Mouse (Mus musculus) kidney, embryonic 15.5 days (tissue): ENCODE measurements around the gene Fam198b. TPM values are rescaled to one million over a fixed set of nuclear protein-coding genes. Genes with fewer than 3 reads are reported as not detected.

Experiments used
- ATAC-seq: fragments of 200-750 bp; cut with Nextera tagmentation; replicated peaks from 2 replicates; pipeline ENCODE4 v1.8.0; 2017; ENCODE audit warnings: moderate TSS enrichment; ENCODE audit not compliant: low FRiP score
- H3K27ac ChIP-seq: fragments of 300-500 bp; sonication (generic); 2 replicates; pipeline ENCODE4 v1.5.1; 2015; ENCODE audit warnings: mild to moderate bottlenecking, inconsistent platforms
- H3K27me3 ChIP-seq: fragments of 300-500 bp; sonication (generic); 2 replicates; pipeline ENCODE4 v1.6.1; 2015; ENCODE audit warnings: inconsistent platforms
- H3K36me3 ChIP-seq: fragments of 300-500 bp; sonication (generic); 2 replicates; pipeline ENCODE4 v1.6.1; 2015; ENCODE audit warnings: inconsistent platforms
- H3K4me1 ChIP-seq: fragments of 300-500 bp; sonication (generic); 2 replicates; pipeline ENCODE4 v1.6.1; 2015; ENCODE audit warnings: inconsistent platforms
- H3K4me2 ChIP-seq: fragments of 300-500 bp; sonication (generic); 2 replicates; pipeline ENCODE4 v1.6.1; 2015; ENCODE audit warnings: moderate library complexity, mild to moderate bottlenecking, inconsistent platforms
- H3K4me3 ChIP-seq: fragments of 300-500 bp; sonication (generic); replicated peaks from 2 replicates; pipeline ENCODE4 v1.5.1; 2015; ENCODE audit warnings: mild to moderate bottlenecking, inconsistent platforms
- H3K9ac ChIP-seq: fragments of 300-500 bp; sonication (generic); 2 replicates; pipeline ENCODE4 v1.6.1; 2015; ENCODE audit warnings: mild to moderate bottlenecking, inconsistent platforms
- H3K9me3 ChIP-seq: fragments of 300-500 bp; sonication (generic); replicated peaks from 2 replicates; pipeline ENCODE4 v1.6.1; 2016; ENCODE audit warnings: inconsistent platforms
- WGBS: fragments of 180-500 bp; shearing (Covaris S2); methylation state at CpG from one replicate; pipeline ENCODE4 v1.1.7; 2015; ENCODE audit warnings: mixed read lengths; 5-methylcytosine and 5-hydroxymethylcytosine counted together
- polyA plus RNA-seq: library from polyadenylated mRNA; unstranded; fragments of >200 nt; fragmentation: Nextera tagmentation; extraction: Ambion mirVana; gene quantifications from 2 replicates; pipeline ENCODE4 v1.2.1, GENCODE M21; 2015

Fam198b gene
- polyA plus RNA-seq = 13.4 and 14.7 TPM in 2 replicates

DNA sequence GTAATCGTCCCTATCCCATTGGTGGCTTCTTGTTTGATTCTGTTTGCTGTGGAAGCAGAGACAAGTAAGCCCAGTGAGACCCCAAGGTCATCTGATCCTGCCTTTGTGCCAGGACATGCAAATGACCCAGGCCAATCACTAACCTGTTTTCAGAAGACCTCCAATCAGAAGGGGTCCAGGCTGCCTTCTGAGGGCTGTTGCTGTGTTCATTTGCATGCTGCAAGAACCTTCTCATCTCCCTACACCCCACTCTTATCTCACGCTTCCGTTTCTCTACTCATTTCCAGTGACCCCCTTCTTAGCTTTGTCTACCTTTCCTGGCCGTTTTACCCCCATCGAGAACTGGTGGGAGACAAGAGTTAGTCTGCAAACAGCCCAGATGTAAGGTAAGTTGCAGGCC is at the start of gene Fam198b:
Gene Fam198b, plus strand, starts transcription at position 229 of the 400 bp plus-strand sequence.
- Histone ChIP-seq H3K9me3 (no peaks in the 10 kb centered on the region), H3K27me3 (no peaks in the 10 kb centered on the region), H3K9ac (no peak within 1 kb of the TSS), H3K27ac (peak within 1 kb of the TSS; percentile 71), H3K4me1 (peaks cover 29% of the 10 kb centered on the region), H3K4me2 (peak within 1 kb of the TSS; percentile 51), H3K36me3 (no peaks in the 10 kb centered on the region), H3K4me3 (peak within 1 kb of the TSS; percentile 31)
- no peak; the same call in 1 of the 2 replicates for ATAC-seq
- 39% methylated on average over 5 of the region's 5 CpGs for WGBS

DNA sequence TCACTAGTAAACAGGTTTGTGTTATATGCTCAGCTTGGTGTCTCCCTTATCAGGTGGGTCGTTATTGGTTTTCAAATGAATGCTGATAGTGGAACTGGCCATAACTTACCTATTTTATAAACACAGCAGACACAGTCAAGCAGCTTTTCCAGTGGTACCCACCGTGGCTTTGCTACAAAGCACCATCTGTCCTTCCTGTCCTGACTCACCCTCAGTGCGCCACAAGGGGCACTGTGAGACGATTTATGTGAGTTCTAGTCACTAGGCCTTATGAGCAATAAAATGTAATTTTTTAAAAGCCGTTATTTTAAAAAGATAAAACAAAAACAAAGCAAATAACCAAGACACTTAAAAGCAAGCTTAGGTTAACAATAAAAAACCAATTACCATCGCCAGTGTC is 45.6 kb upstream of the Fam198b start:
- H3K4me2 ChIP-seq = no peak overlapping the region
- WGBS = 61% methylated on average over 6 of the region's 6 CpGs
- H3K4me3 ChIP-seq = no peak overlapping the region
- H3K36me3 ChIP-seq = no peaks in the 10 kb centered on the region
- H3K27ac ChIP-seq = no peak overlapping the region
- ATAC-seq = no peak
- 0 out of 2 replicates have a peak, but pooled peaks cover 6% of the 10 kb centered on the region for H3K4me1 ChIP-seq
- no peak overlapping the region for H3K9ac ChIP-seq
- H3K9me3 ChIP-seq = no peaks in the 10 kb centered on the region
- H3K27me3 ChIP-seq = no peaks in the 10 kb centered on the region

DNA sequence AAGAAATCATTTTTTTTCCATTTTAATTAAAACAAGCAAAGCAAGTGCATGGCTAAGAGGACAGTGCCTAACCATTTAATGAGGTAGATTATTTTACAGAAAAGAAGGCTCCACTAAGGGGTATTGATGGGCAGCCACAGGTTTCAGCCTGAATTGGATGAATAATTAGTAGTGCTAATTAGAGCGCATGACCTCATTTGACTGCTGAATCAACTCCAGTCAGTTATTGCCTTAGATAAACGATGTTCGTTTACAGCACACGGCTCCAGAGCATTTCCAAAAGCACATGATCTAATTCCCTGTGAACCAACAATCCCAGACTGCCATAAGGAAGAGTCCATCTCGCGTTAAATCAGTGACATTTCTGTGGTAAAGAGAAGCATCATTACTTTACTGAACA is 42.9 kb upstream of the Fam198b start:
- Histone ChIP-seq H3K9ac (no peak overlapping the region), H3K4me1 (0 out of 2 replicates have a peak, but pooled peaks cover 6% of the 10 kb centered on the region), H3K27me3 (no peaks in the 10 kb centered on the region), H3K36me3 (no peaks in the 10 kb centered on the region), H3K27ac (no peak overlapping the region), H3K4me3 (peak overlapping the region; percentile 56), H3K4me2 (peak overlapping the region; percentile 71), H3K9me3 (no peaks in the 10 kb centered on the region)
- 67% methylated on average over 6 of the region's 6 CpGs for WGBS
- ATAC-seq = no peak

DNA sequence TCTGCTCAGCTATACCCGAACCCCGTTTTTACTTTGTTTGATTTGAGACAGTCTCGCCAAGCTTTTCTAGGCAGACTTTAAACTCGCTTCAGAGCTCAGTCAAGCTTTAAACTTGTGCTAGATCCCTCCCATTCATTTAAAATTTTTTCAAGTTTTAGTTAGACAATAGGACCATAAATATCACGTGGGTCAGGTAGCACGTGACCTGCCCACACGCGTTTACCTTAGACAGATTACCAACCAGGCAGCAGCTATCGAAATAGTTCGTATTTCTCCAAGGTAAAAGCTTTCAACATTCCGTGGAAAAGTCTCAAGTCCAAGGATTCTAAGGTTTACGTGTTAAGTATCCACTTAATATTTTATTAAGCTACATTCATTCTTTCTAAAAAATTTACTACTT is 42.2 kb upstream of the Fam198b start:
- H3K9ac ChIP-seq = peak overlapping the region; percentile 51
- H3K27ac ChIP-seq = peak overlapping the region; percentile 81
- 0 out of 2 replicates have a peak, but pooled peaks cover 6% of the 10 kb centered on the region for H3K4me1 ChIP-seq
- no peaks in the 10 kb centered on the region for H3K27me3 ChIP-seq
- no peaks in the 10 kb centered on the region for H3K36me3 ChIP-seq
- peak overlapping the region; percentile 71 for H3K4me2 ChIP-seq
- H3K4me3 ChIP-seq = peak overlapping the region; percentile 56
- ATAC-seq = peak; percentile 88
- 8% methylated on average over 12 of the region's 12 CpGs for WGBS
- H3K9me3 ChIP-seq = no peaks in the 10 kb centered on the region

DNA sequence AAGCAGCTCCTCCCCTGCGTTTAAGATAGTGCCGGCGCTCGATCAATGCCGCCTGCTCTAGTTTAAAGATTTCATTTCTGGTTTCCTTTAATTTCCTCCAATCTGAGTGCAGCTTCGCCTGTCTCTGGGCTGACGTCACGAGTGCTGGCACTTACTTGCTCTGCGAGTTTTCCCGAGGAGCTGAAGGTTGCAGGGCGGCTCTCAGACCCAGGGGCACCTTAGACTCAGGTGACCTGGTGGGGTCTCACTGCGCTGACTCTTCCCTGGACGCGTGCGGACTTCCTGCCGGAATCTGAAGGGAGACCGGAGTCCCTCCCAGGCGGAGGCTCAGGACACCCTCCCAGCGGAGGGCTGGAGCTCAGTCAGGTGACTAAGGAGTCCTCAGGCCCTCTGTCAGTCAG is 41.7 kb upstream of the Fam198b start:
- H3K4me2 ChIP-seq = peak overlapping the region; percentile 71
- 0 out of 2 replicates have a peak, but pooled peaks cover 6% of the 10 kb centered on the region for H3K4me1 ChIP-seq
- H3K9ac ChIP-seq = peak overlapping the region; percentile 51
- H3K27ac ChIP-seq = peak overlapping the region; percentile 81
- no peaks in the 10 kb centered on the region for H3K36me3 ChIP-seq
- peak overlapping the region; percentile 56 for H3K4me3 ChIP-seq
- peak; percentile 92 for ATAC-seq
- under 1% methylated on average over 19 of the region's 19 CpGs for WGBS
- no peaks in the 10 kb centered on the region for H3K27me3 ChIP-seq
- no peaks in the 10 kb centered on the region for H3K9me3 ChIP-seq

DNA sequence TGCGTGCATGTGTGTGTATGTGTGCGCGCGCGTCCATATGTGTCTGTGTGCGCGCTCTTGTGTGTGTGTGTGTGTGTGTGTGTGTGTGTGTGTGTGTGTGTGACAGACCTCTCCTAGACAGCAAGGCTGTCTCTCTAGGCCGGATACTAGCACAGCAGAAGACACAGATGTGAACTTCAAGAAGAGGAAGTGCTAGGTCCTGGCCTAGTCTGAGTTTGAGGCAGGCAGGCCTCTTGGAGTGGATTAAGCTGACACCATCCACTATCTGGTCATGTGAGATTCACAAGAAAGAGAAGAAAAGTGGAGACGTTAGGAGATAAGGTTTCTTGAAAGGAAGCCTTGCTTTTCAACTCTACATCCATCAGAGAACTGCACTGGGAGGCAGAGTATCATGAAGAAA is 40.3 kb upstream of the Fam198b start:
- no peak for ATAC-seq
- no peak overlapping the region for H3K27ac ChIP-seq
- H3K36me3 ChIP-seq = no peaks in the 10 kb centered on the region
- no peak overlapping the region for H3K9ac ChIP-seq
- 90% methylated on average over 9 of the region's 9 CpGs for WGBS
- H3K4me1 ChIP-seq = 0 out of 2 replicates have a peak, but pooled peaks cover 6% of the 10 kb centered on the region
- no peaks in the 10 kb centered on the region for H3K9me3 ChIP-seq
- no peak overlapping the region for H3K4me3 ChIP-seq
- no peak overlapping the region for H3K4me2 ChIP-seq
- H3K27me3 ChIP-seq = no peaks in the 10 kb centered on the region

DNA sequence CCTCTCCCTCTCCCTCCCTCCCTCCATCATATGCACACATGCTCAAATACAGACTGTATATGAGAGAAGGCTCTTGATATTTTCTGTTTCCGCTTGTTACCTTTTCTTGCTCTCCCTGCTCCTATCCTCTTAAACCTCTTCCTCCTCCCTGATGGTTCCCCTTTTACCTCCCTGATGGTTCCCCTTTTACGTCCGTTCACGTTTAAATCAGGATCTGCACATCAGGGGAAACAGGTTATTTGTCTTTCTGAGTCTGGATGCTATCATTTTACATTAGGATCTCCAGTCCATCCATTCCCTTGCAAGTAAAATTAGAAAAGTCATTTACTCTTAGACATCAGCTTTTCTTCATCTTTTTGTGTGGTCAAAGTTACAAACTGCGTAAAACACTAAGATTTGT is 37.7 kb upstream of the Fam198b start:
- H3K27me3 ChIP-seq = no peaks in the 10 kb centered on the region
- 0 out of 2 replicates have a peak, but pooled peaks cover 4% of the 10 kb centered on the region for H3K4me1 ChIP-seq
- H3K36me3 ChIP-seq = no peaks in the 10 kb centered on the region
- H3K9me3 ChIP-seq = no peaks in the 10 kb centered on the region
- 66% methylated on average over 5 of the region's 5 CpGs for WGBS
- H3K9ac ChIP-seq = no peak overlapping the region
- no peak overlapping the region for H3K4me2 ChIP-seq
- no peak overlapping the region for H3K27ac ChIP-seq
- no peak overlapping the region for H3K4me3 ChIP-seq
- no peak for ATAC-seq

DNA sequence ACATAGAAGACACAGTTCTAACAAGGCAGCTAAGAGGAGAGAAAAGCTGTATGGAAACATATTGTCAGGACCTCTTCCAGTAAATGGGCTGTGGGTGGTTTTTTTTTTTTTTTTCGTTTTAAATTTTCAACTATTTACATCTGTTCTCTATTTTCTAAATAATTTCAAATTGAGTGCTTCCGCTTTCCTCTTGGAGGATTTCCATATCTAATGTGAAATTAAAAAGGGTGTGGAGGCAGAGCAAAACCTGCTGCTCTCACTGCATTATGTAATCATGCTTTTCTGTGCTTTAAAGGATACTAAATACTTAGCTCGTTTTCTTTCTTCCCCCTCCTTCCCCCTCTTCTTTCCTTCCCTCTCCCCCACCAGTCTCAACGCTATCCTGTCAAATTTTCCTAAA is 35.5 kb upstream of the Fam198b start:
- Histone ChIP-seq H3K4me2 (no peak overlapping the region), H3K4me1 (0 out of 2 replicates have a peak, but pooled peaks cover 3% of the 10 kb centered on the region), H3K27me3 (no peaks in the 10 kb centered on the region), H3K36me3 (no peaks in the 10 kb centered on the region), H3K4me3 (no peak overlapping the region), H3K9me3 (no peaks in the 10 kb centered on the region), H3K27ac (no peak overlapping the region), H3K9ac (no peak overlapping the region)
- 39% methylated on average over 4 of the region's 4 CpGs for WGBS
- no peak for ATAC-seq

DNA sequence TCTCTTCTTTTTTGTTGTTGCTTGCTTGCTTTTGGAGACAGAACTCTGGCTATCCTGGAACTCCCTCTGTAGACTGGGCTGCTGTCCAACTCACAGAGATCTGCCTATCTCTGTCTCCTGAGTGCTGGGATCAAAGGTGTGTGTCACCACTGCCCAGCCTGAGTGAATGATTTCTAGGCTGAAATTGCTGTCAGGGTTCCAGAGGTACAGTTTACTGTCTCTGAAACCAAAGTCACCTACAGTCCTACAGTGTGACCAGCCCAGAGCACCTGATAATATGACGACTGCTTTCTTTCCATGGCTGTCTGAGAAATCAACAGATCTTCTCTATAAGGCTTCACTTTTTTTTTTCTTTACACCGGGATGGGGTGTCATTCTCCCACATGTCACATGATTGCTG is 34.7 kb upstream of the Fam198b start:
- Histone ChIP-seq H3K9me3 (no peaks in the 10 kb centered on the region), H3K4me1 (peaks cover 9% of the 10 kb centered on the region), H3K27me3 (no peaks in the 10 kb centered on the region), H3K27ac (no peak overlapping the region), H3K4me3 (no peak overlapping the region), H3K4me2 (no peak overlapping the region), H3K9ac (no peak overlapping the region), H3K36me3 (no peaks in the 10 kb centered on the region)
- 68% methylated on average over 2 of the region's 2 CpGs for WGBS
- ATAC-seq = peak; percentile 61

DNA sequence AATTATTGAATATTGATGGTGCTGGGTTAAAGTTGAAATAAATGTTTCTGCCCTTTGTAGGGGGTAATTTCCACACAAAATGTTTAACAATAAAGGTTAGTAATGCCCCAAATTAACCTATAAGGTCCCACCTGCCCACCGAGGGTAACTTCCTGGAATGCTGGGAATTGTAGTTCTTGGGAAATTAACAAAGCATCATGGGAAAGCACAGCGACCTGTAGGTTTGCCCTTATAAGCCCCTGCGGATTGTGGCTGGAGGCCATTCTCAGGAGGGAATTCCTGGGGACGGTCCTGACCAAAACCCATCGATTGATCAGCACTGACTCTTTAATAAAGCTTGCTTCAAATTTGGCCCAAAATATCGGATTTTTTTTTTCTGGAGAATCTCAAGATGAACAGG is 33.7 kb upstream of the Fam198b start:
- Histone ChIP-seq H3K4me2 (no peak overlapping the region), H3K9me3 (no peaks in the 10 kb centered on the region), H3K4me1 (peaks cover 9% of the 10 kb centered on the region), H3K4me3 (no peak overlapping the region), H3K27ac (no peak overlapping the region), H3K36me3 (no peaks in the 10 kb centered on the region), H3K9ac (no peak overlapping the region), H3K27me3 (no peaks in the 10 kb centered on the region)
- WGBS = 42% methylated on average over 6 of the region's 6 CpGs
- ATAC-seq = no peak

DNA sequence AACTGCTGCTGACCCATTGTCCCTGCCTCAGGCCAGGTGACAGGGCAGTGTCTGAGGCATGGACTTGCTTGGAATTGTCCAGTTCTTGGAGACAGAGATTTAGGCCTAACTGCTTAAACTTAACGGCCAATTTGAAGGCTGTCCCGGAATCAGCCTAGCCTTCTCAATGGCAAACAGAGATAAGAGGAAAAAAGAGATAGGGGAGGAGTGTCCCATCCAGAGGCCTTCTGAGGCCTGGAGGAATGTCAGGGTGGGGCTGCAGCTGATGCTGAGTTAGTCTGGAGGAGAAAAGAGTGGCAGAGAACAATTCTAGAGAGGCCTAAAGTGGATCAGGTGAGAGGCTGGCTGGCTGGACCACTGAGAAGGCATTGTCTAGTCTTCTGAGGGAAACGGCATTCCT is 32.2 kb upstream of the Fam198b start:
- H3K36me3 ChIP-seq = no peaks in the 10 kb centered on the region
- no peak overlapping the region for H3K9ac ChIP-seq
- H3K4me3 ChIP-seq = no peak overlapping the region
- no peak overlapping the region for H3K4me2 ChIP-seq
- 81% methylated on average over 3 of the region's 3 CpGs for WGBS
- no peaks in the 10 kb centered on the region for H3K27me3 ChIP-seq
- no peak for ATAC-seq
- H3K9me3 ChIP-seq = no peaks in the 10 kb centered on the region
- no peak overlapping the region for H3K27ac ChIP-seq
- peaks cover 9% of the 10 kb centered on the region for H3K4me1 ChIP-seq

DNA sequence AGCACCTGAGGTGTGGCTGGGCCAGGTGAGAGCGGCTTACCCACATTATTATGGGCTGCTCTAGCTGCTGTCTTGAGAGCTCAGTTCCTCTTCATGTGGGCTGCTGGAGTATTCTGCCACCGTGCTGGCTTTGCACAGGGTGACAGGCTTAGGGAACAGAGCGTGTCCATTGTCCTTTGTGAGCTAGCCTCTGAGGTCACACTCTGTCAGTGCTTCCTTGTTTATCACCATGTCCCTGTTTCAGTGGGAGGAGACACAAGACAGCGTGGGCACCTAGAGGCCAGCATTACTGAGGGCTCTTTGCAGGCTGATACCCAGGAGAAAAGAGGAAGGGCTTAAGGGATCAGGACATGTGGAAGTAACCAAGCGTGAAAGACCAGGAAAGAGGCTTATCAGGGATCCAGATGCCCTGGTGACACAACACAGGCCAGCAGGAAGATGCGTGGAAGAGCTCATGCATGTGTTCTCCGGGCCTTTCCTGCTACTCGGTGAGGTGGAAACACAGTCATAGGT is 31.6 kb upstream of the Fam198b start, which contains the start of gene Tmem144:
Gene Tmem144, minus strand, starts transcription at position 120 of the 513 bp plus-strand sequence.
- 52% methylated on average over 8 of the region's 8 CpGs for WGBS
- Histone ChIP-seq H3K27ac (no peak within 1 kb of the TSS), H3K9ac (no peak within 1 kb of the TSS), H3K36me3 (no peaks in the 10 kb centered on the region), H3K4me2 (no peak within 1 kb of the TSS), H3K4me3 (no peak within 1 kb of the TSS), H3K4me1 (peaks cover 9% of the 10 kb centered on the region), H3K9me3 (no peaks in the 10 kb centered on the region), H3K27me3 (no peaks in the 10 kb centered on the region)
- 0 out of 2 replicates have a peak, but pooled peaks have one; percentile 31 for ATAC-seq

DNA sequence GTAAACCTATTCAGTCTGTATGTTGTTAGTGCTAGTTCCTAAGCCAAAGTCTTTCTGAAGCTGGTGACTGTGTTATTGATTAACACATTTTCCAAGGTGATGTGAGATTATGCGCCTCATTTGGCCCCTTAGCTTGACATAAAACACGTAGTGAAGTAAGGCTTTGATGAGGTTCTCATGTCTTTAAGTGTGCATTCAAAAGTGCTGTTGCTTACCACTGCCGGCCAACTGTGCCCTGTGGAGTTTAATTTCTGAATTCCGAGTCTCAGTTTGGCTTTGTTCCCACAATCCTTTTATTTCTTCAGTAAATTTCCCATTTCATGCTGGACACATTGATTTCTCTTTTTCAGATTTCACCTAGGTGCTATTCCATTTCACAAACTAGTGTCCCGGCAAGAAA is 26.6 kb upstream of the Fam198b start:
- Histone ChIP-seq H3K4me3 (no peak overlapping the region), H3K4me1 (peaks cover 11% of the 10 kb centered on the region), H3K36me3 (no peaks in the 10 kb centered on the region), H3K27me3 (no peaks in the 10 kb centered on the region), H3K4me2 (no peak overlapping the region), H3K27ac (no peak overlapping the region), H3K9me3 (no peaks in the 10 kb centered on the region), H3K9ac (no peak overlapping the region)
- ATAC-seq = no peak
- 58% methylated on average over 5 of the region's 5 CpGs for whole genome bisulfite sequencing
